Mouse (Mus musculus): ENCODE measurements around the gene Prr5l. TPM values are rescaled to one million over a fixed set of nuclear protein-coding genes. Genes with fewer than 3 reads are reported as not detected.

Gene Prr5l
- polyA plus RNA-seq, 1 experiment from 2014 or later, result 5.7 TPM

- no peak for ATAC-seq (ENCODE audit: low FRiP score)
- Histone ChIP-seq H3K27me3 (no peaks in the 10 kb centered on the region), H3K36me3 (no peaks in the 10 kb centered on the region), H3K9me3 (no peaks in the 10 kb centered on the region), H3K27ac (no peak overlapping the region), H3K4me2 (no peak overlapping the region), H3K4me3 (no peak overlapping the region), H3K4me1 (replicated peaks) (no peaks in the 10 kb centered on the region), H3K9ac (no peak overlapping the region)
- 96% methylated on average over 6 of the region's 6 CpGs for WGBS
Observed at GRCm38 (mm10) chr2:101778080-101778479, 104.7 kb downstream of the Prr5l start.

- no peak overlapping the region for H3K4me3 ChIP-seq
- no peak overlapping the region for H3K4me2 ChIP-seq
- H3K9me3 ChIP-seq, result no peaks in the 10 kb centered on the region
- ATAC-seq (ENCODE audit: low FRiP score), result no peak
- H3K27me3 ChIP-seq, result no peaks in the 10 kb centered on the region
- H3K4me1 ChIP-seq (replicated peaks), result peaks cover 15% of the 10 kb centered on the region
- 93% methylated on average over 5 of the region's 5 CpGs for WGBS
- H3K36me3 ChIP-seq, result no peaks in the 10 kb centered on the region
- H3K27ac ChIP-seq, result no peak overlapping the region
- H3K9ac ChIP-seq, result no peak overlapping the region
Observed at GRCm38 (mm10) chr2:101763503-101763902, 119.3 kb downstream of the Prr5l start.

GRCm38 (mm10) chr2:101762955-101763386, 119.9 kb downstream of the Prr5l start:
- peaks cover 15% of the 10 kb centered on the region for H3K4me1 ChIP-seq (replicated peaks)
- H3K4me2 ChIP-seq, result no peak overlapping the region
- no peak overlapping the region for H3K27ac ChIP-seq
- no peaks in the 10 kb centered on the region for H3K9me3 ChIP-seq
- H3K27me3 ChIP-seq, result no peaks in the 10 kb centered on the region
- H3K4me3 ChIP-seq, result no peak overlapping the region
- no peak overlapping the region for H3K9ac ChIP-seq
- 82% methylated on average over 4 of the region's 4 CpGs for WGBS
- no peaks in the 10 kb centered on the region for H3K36me3 ChIP-seq
- ATAC-seq (ENCODE audit: low FRiP score), result no peak

- 53% methylated on average over 10 of the region's 10 CpGs for whole genome bisulfite sequencing
Observed at GRCm38 (mm10) chr2:101762405-101762804, 120.4 kb downstream of the Prr5l start.

GRCm38 (mm10) chr2:101761898-101762297, 120.9 kb downstream of the Prr5l start:
- Histone ChIP-seq H3K36me3 (no peaks in the 10 kb centered on the region), H3K27ac (no peak overlapping the region), H3K4me3 (no peak overlapping the region), H3K4me2 (no peak overlapping the region), H3K9me3 (no peaks in the 10 kb centered on the region), H3K4me1 (replicated peaks) (peaks cover 15% of the 10 kb centered on the region), H3K27me3 (no peaks in the 10 kb centered on the region), H3K9ac (no peak overlapping the region)
- whole genome bisulfite sequencing, result 87% methylated on average over 1 of the region's 1 CpGs
- no peak for ATAC-seq (ENCODE audit: low FRiP score)

More at GRCm38 (mm10) chr2:101762405-101762804, 120.4 kb downstream of the Prr5l start:
- no peak overlapping the region for H3K9ac ChIP-seq
- ATAC-seq (ENCODE audit: low FRiP score), result 0 out of 2 replicates have a peak, but pooled peaks have one; percentile 28
- no peaks in the 10 kb centered on the region for H3K36me3 ChIP-seq
- H3K9me3 ChIP-seq, result no peaks in the 10 kb centered on the region
- H3K27ac ChIP-seq, result no peak overlapping the region
- no peaks in the 10 kb centered on the region for H3K27me3 ChIP-seq
- peaks cover 15% of the 10 kb centered on the region for H3K4me1 ChIP-seq (replicated peaks)
- no peak overlapping the region for H3K4me3 ChIP-seq
- H3K4me2 ChIP-seq, result no peak overlapping the region

DNA sequence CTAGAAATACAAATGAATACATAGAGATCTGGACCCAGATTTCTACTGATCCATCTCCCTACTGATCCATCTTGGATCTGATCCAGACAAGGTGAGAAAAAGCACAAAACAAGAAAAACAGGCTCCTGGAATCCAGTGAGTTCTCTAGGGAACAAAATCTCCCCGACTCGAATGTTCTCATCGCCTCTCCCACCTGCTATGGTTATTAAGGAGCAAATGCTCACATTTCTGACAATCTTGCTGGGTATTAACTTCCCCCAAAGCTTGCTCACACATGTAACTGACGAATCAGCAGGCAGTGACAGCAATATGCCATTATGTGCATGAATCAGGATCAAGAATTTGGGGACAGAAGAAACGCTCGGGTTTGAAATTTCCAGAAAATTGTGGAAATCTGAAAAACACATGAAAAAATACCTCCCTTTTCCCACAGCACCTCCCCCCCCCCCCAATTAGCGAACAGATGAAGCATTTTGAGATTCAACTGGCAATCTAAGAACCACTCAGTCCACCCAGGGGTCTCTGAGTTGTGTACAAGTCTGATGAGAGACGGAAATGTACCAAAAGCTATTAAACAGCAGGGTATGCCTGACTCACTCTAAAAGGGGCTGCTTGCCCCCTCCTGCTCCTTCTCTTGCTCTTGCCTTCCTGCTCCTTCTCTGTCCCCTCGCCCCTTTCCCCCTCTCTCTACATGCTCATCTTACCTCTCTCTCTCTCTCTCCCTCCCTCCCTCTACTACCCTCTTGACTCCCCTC, 123.1 kb downstream of the Prr5l start:
- Histone ChIP-seq H3K4me2 (no peak overlapping the region), H3K9ac (no peak overlapping the region), H3K27me3 (no peaks in the 10 kb centered on the region), H3K36me3 (no peaks in the 10 kb centered on the region), H3K9me3 (no peaks in the 10 kb centered on the region), H3K27ac (no peak overlapping the region), H3K4me1 (replicated peaks) (peaks cover 30% of the 10 kb centered on the region), H3K4me3 (no peak overlapping the region)
- no peak for ATAC-seq (ENCODE audit: low FRiP score)
- 68% methylated on average over 9 of the region's 9 CpGs for WGBS

DNA sequence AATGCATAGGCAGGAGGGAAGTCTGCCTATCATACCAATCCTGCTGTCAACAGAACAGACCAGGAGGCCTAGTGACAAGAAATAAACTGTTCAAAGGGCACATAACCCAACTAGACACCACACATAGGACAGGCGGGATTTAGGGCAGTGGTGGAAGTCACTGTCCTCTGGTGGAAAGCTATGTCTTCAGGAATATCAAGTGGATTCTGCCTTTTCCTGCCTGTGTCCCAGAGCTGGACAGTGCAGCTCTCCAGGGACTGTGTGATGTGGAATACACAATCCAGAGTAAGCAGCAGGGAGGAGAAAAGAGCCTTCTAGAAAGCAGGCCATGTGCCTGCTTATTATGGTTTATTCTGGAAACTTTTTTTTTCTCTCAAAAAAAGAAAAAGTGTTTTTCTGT, 125.0 kb downstream of the Prr5l start:
- Histone ChIP-seq H3K9me3 (no peaks in the 10 kb centered on the region), H3K4me3 (no peak overlapping the region), H3K4me1 (replicated peaks) (peaks cover 36% of the 10 kb centered on the region), H3K27ac (no peak overlapping the region), H3K9ac (no peak overlapping the region), H3K36me3 (no peaks in the 10 kb centered on the region), H3K4me2 (no peak overlapping the region), H3K27me3 (no peaks in the 10 kb centered on the region)
- WGBS, result 93% methylated on average over 1 of the region's 1 CpGs
- ATAC-seq (ENCODE audit: low FRiP score), result no peak

GRCm38 (mm10) chr2:101756069-101756753, 126.6 kb downstream of the Prr5l start:
- Histone ChIP-seq H3K4me3 (no peak overlapping the region), H3K36me3 (no peaks in the 10 kb centered on the region), H3K9ac (no peak overlapping the region), H3K4me2 (no peak overlapping the region), H3K4me1 (replicated peaks) (peaks cover 26% of the 10 kb centered on the region), H3K9me3 (no peaks in the 10 kb centered on the region), H3K27me3 (no peaks in the 10 kb centered on the region), H3K27ac (no peak overlapping the region)
- ATAC-seq (ENCODE audit: low FRiP score), result no peak
- 24% methylated on average over 7 of the region's 7 CpGs for WGBS

DNA sequence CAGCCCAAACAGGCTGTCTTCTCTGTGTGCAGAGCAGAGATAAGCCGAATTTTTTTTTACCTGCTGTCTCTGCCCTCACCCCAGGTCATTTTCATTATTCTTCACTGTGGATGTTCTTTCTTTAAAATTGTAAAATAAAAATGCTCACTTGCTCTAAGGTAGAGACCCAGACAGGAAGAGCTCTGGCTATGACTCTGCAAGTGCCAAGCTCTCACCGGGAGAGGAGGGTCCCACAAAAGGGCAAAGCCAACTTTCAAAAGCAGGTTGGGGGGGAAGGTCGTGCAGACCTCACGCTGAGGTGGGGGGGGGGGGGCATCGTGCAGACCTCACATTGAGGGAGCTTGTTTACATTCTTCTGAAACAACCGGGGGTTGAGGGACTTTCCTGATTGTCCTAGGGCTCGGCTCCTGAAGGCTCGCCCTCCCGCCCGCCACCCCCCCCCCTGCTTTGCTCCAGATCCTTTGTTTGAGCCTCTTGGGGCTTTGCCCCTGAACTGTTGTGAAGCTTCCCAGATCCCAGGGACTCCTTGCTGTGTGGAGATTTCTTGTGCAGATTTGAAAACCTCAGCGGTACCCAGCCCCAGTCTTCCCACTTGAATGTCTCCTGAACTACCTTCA, 127.8 kb downstream of the Prr5l start:
- Histone ChIP-seq H3K4me1 (replicated peaks) (peaks cover 26% of the 10 kb centered on the region), H3K4me2 (peak overlapping the region; percentile 46), H3K36me3 (no peaks in the 10 kb centered on the region), H3K4me3 (peak overlapping the region; percentile 15), H3K27me3 (no peaks in the 10 kb centered on the region), H3K27ac (no peak overlapping the region), H3K9ac (no peak overlapping the region), H3K9me3 (no peaks in the 10 kb centered on the region)
- WGBS, result 2% methylated on average over 9 of the region's 11 CpGs
- no peak for ATAC-seq (ENCODE audit: low FRiP score)

DNA sequence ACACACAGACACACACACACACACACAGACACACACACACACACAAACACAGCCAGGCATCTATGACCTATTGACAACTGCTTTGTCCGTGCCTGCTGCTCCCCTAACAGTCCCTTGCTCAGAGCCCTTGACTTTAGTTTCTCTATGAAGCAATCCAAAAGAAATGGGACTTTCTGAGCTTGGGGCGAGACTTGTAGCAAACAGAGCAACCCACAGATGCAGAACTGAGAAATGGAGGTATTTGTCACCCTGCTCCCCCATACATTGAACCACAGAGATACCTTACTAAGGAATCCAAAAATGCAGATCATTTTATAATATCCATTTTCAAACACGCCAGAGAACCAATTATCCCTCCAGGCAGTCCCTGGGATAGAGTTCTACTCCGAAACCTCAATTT, 128.4 kb downstream of the Prr5l start:
- Histone ChIP-seq H3K4me1 (replicated peaks) (peaks cover 20% of the 10 kb centered on the region), H3K9me3 (no peaks in the 10 kb centered on the region), H3K27me3 (no peaks in the 10 kb centered on the region), H3K4me2 (no peak overlapping the region), H3K36me3 (no peaks in the 10 kb centered on the region), H3K9ac (no peak overlapping the region), H3K27ac (no peak overlapping the region), H3K4me3 (no peak overlapping the region)
- ATAC-seq (ENCODE audit: low FRiP score), result no peak
- WGBS, result 47% methylated on average over 4 of the region's 4 CpGs

- ATAC-seq (ENCODE audit: low FRiP score), result no peak
- peaks cover 20% of the 10 kb centered on the region for H3K4me1 ChIP-seq (replicated peaks)
- 93% methylated on average over 6 of the region's 6 CpGs for WGBS
Observed at GRCm38 (mm10) chr2:101752979-101753378, 129.8 kb downstream of the Prr5l start.

GRCm38 (mm10) chr2:101752402-101752801, 130.4 kb downstream of the Prr5l start:
- Histone ChIP-seq H3K4me2 (no peak overlapping the region), H3K4me3 (no peak overlapping the region), H3K4me1 (replicated peaks) (peaks cover 20% of the 10 kb centered on the region), H3K27me3 (no peaks in the 10 kb centered on the region), H3K9ac (no peak overlapping the region), H3K9me3 (no peaks in the 10 kb centered on the region), H3K36me3 (no peaks in the 10 kb centered on the region), H3K27ac (no peak overlapping the region)
- 85% methylated on average over 7 of the region's 7 CpGs for WGBS
- no peak for ATAC-seq (ENCODE audit: low FRiP score)

More at GRCm38 (mm10) chr2:101752979-101753378, 129.8 kb downstream of the Prr5l start:
- H3K9me3 ChIP-seq, result no peaks in the 10 kb centered on the region
- H3K36me3 ChIP-seq, result no peaks in the 10 kb centered on the region
- no peak overlapping the region for H3K4me3 ChIP-seq
- H3K27me3 ChIP-seq, result no peaks in the 10 kb centered on the region
- no peak overlapping the region for H3K27ac ChIP-seq
- H3K9ac ChIP-seq, result no peak overlapping the region
- no peak overlapping the region for H3K4me2 ChIP-seq
